Mouse (Mus musculus): ENCODE results near the gene Hoxb5. TPM values are rescaled to one million over a fixed set of nuclear protein-coding genes. Genes with fewer than 3 reads are reported as not detected.

Gene Hoxb5
- polyA plus RNA-seq, 1 experiment: not detected

DNA sequence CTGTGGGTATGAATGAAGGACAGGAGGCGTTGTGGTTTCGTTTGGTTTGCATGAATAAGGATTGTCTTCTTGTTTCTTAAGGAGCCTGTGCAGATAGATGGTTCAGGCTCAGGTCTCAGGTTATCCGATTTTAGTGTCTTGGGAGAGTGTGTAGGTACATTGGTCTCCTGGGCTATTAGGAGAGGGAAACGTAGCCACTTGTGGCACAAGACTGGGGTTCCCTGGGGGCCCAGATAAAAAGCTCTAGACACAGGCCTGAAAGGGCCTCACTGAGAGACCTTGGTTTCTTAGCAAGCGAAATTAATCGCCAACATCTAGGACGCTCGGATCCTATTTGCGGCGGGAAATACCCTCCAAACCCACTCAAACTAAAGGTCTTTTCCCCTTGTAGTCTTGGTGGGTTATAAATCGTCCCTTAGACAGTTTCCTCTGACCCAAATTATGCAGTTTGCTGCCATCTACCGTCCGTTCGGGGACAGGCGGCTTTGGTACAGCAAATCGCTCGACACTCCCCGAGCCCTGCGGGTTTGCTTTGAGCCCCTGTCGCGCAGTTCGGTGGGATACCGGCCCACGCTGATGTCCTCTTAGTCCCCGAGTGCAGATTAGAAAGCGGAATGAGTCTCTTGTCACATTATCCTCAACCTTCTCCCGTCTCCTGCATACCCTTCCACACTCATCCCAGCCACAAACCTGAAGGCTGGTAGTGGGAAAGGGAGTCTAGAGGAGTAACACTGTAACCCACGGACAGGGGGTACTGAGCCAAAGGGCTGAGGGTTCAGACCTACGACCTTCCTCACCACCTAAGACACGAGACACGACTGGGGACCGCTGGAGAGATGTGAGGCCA lies 8.7 kb upstream of the Hoxb5 start:
- Histone ChIP-seq H3K79me2 (ENCODE audit: control insufficient read depth, insufficient read depth) (no peaks in the 10 kb centered on the region), H3K27me3 (ENCODE audit: control insufficient read depth, insufficient read depth, insufficient read length) (peaks cover 80% of the 10 kb centered on the region), H3K4me3 (no peak overlapping the region), H3K4me2 (ENCODE audit: low read depth) (no peak overlapping the region), H3ac (ENCODE audit: control insufficient read depth, insufficient read length) (no peak overlapping the region), H3K36me3 (ENCODE audit: control insufficient read depth, insufficient read depth) (no peaks in the 10 kb centered on the region)
- TF ChIP-seq MAX (IDR thresholded peaks at IDR 0.05; ENCODE audit: low read depth) (no peak), MYOD1 (IDR thresholded peaks at IDR 0.05; ENCODE audit: control insufficient read depth in 1 of 3, insufficient read length in 2 of 3, low read depth in 2 of 3) (no peak), SRF (IDR thresholded peaks at IDR 0.05; ENCODE audit: control insufficient read depth, insufficient read length, low read depth) (no peak), POLR2A (IDR thresholded peaks at IDR 0.05; ENCODE audit: insufficient read length, low read depth) (no peak), POLR2AphosphoS2 (IDR thresholded peaks at IDR 0.05; ENCODE audit: insufficient read length, low read depth) (no peak), TCF3 (IDR thresholded peaks at IDR 0.05; ENCODE audit: insufficient read length, low read depth) (no peak), REST (IDR thresholded peaks at IDR 0.05; ENCODE audit: insufficient read depth, insufficient read length) (no peak), MYOG (IDR thresholded peaks at IDR 0.05; ENCODE audit: control insufficient read depth in 1 of 3, insufficient read depth in 1 of 3, insufficient read length in 2 of 3, low read depth in 2 of 3) (no peak), USF1 (IDR thresholded peaks at IDR 0.05; ENCODE audit: low read depth) (no peak), CEBPB (IDR thresholded peaks at IDR 0.05; ENCODE audit: insufficient read depth, poor library complexity, severe bottlenecking) (no peak), TCF12 (IDR thresholded peaks at IDR 0.05; ENCODE audit: insufficient read depth, poor library complexity, severe bottlenecking) (no peak), E2F4 (IDR thresholded peaks at IDR 0.05; ENCODE audit: insufficient read depth) (no peak)

DNA sequence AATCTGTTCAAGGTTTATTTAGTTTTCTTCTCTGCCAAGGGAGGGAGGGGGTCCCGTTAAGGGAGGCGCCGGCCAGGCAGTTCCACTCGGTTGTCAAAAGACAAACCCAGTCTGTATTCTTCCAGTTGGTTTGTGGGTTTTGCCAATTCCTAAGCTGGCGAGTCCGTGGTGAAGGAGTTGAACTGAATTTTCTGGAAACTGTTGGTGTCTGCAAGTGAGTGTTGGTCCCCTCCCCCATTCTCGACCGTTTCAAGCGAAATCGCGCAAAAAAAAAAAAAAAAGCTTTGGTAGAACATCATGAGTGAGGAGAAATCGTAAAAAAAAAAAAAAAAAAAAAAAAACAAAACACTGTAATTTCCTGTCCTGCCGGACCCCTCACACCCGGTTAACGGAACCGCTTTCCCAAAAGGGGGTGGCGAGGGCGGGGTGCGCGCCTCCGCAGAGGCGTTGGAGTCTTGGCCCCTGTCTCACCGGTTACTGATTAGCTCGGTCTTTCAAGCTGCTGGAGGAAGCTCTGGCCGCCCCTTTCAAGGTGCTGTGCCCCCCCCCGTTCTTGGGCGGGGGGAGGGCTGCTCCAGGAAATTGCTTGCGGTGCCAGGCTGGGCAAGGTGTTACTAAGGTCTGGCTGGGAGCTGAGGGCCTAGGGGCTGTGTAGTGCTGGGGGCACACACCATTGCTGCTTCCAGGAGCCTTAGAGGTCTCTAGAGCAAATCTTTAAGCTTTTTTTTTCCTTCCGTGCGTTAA lies 7.9 kb upstream of the Hoxb5 start:
- H3K4me2 ChIP-seq (ENCODE audit: low read depth): no peak overlapping the region
- no peaks in the 10 kb centered on the region for H3K79me2 ChIP-seq (ENCODE audit: control insufficient read depth, insufficient read depth)
- H3K27me3 ChIP-seq (ENCODE audit: control insufficient read depth, insufficient read depth, insufficient read length): peaks cover 81% of the 10 kb centered on the region
- H3K36me3 ChIP-seq (ENCODE audit: control insufficient read depth, insufficient read depth): no peaks in the 10 kb centered on the region
- no peak overlapping the region for H3ac ChIP-seq (ENCODE audit: control insufficient read depth, insufficient read length)
- no peak overlapping the region for H3K4me3 ChIP-seq
- TF ChIP-seq MYOD1 (IDR thresholded peaks at IDR 0.05; ENCODE audit: control insufficient read depth in 1 of 3, insufficient read length in 2 of 3, low read depth in 2 of 3) (no peak), USF1 (IDR thresholded peaks at IDR 0.05; ENCODE audit: low read depth) (no peak), POLR2AphosphoS2 (IDR thresholded peaks at IDR 0.05; ENCODE audit: insufficient read length, low read depth) (no peak), MAX (IDR thresholded peaks at IDR 0.05; ENCODE audit: low read depth) (no peak), SRF (IDR thresholded peaks at IDR 0.05; ENCODE audit: control insufficient read depth, insufficient read length, low read depth) (no peak), CEBPB (IDR thresholded peaks at IDR 0.05; ENCODE audit: insufficient read depth, poor library complexity, severe bottlenecking) (no peak), TCF12 (IDR thresholded peaks at IDR 0.05; ENCODE audit: insufficient read depth, poor library complexity, severe bottlenecking) (no peak), MYOG (IDR thresholded peaks at IDR 0.05; ENCODE audit: control insufficient read depth in 1 of 3, insufficient read depth in 1 of 3, insufficient read length in 2 of 3, low read depth in 2 of 3) (no peak), REST (IDR thresholded peaks at IDR 0.05; ENCODE audit: insufficient read depth, insufficient read length) (no peak), TCF3 (IDR thresholded peaks at IDR 0.05; ENCODE audit: insufficient read length, low read depth) (no peak), E2F4 (IDR thresholded peaks at IDR 0.05; ENCODE audit: insufficient read depth) (no peak), POLR2A (IDR thresholded peaks at IDR 0.05; ENCODE audit: insufficient read length, low read depth) (no peak)

DNA sequence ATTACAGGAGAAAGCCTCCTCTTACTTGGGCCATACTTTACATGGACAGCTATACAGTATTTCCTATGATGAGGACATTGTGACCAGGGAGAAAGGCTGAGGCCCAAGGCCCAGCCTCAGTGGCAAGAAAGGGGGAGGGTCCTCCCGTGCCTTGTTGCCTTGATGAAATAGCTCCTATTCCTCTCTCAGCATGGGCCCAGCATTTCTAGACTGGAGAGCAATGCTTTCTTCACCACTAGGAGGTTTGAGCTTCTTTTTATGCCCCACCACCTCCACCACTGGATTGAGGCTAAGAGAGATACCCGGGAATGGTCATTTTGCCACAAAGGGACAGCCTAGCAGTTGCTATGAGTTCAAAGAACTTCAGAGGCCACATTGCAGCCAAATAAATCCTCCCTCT lies 6.1 kb upstream of the Hoxb5 start:
- no peak overlapping the region for H3K4me3 ChIP-seq
- no peak overlapping the region for H3ac ChIP-seq (ENCODE audit: control insufficient read depth, insufficient read length)
- TF ChIP-seq CEBPB (IDR thresholded peaks at IDR 0.05; ENCODE audit: insufficient read depth, poor library complexity, severe bottlenecking): no peak
- TF ChIP-seq USF1 (IDR thresholded peaks at IDR 0.05; ENCODE audit: low read depth): no peak
- TF ChIP-seq MYOD1 (IDR thresholded peaks at IDR 0.05; ENCODE audit: control insufficient read depth in 1 of 3, insufficient read length in 2 of 3, low read depth in 2 of 3): no peak
- no peak for TF ChIP-seq SRF (IDR thresholded peaks at IDR 0.05; ENCODE audit: control insufficient read depth, insufficient read length, low read depth)
- no peak for TF ChIP-seq E2F4 (IDR thresholded peaks at IDR 0.05; ENCODE audit: insufficient read depth)
- TF ChIP-seq REST (IDR thresholded peaks at IDR 0.05; ENCODE audit: insufficient read depth, insufficient read length): no peak
- TF ChIP-seq POLR2AphosphoS2 (IDR thresholded peaks at IDR 0.05; ENCODE audit: insufficient read length, low read depth): no peak
- TF ChIP-seq TCF12 (IDR thresholded peaks at IDR 0.05; ENCODE audit: insufficient read depth, poor library complexity, severe bottlenecking): no peak
- TF ChIP-seq MYOG (IDR thresholded peaks at IDR 0.05; ENCODE audit: control insufficient read depth in 1 of 3, insufficient read depth in 1 of 3, insufficient read length in 2 of 3, low read depth in 2 of 3): no peak
- no peak for TF ChIP-seq TCF3 (IDR thresholded peaks at IDR 0.05; ENCODE audit: insufficient read length, low read depth)
- no peak for TF ChIP-seq MAX (IDR thresholded peaks at IDR 0.05; ENCODE audit: low read depth)
- TF ChIP-seq POLR2A (IDR thresholded peaks at IDR 0.05; ENCODE audit: insufficient read length, low read depth): no peak
- peaks cover 89% of the 10 kb centered on the region for H3K27me3 ChIP-seq (ENCODE audit: control insufficient read depth, insufficient read depth, insufficient read length)
- H3K79me2 ChIP-seq (ENCODE audit: control insufficient read depth, insufficient read depth): no peaks in the 10 kb centered on the region
- H3K4me2 ChIP-seq (ENCODE audit: low read depth): no peak overlapping the region
- no peaks in the 10 kb centered on the region for H3K36me3 ChIP-seq (ENCODE audit: control insufficient read depth, insufficient read depth)

DNA sequence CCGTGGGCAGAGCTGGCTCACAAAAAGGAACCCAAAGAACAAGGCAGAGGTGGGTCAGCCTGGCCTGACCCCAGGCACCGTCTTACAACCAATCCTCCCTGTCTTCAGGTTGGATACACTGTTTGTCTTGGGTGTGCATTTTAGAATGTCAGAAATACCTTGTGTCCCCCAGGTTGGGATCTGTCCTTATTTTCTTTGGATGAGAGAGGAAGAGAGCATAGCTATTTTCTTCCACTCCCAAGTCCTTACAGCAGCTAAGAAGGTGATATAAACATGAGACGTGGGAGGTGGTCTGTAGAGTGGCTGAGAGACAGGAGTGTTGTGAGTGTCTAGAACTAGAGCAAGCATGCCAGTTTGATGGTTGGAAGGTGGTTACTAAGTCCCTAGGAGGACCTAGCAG lies 5.7 kb upstream of the Hoxb5 start:
- Histone ChIP-seq H3K36me3 (ENCODE audit: control insufficient read depth, insufficient read depth) (no peaks in the 10 kb centered on the region), H3K79me2 (ENCODE audit: control insufficient read depth, insufficient read depth) (no peaks in the 10 kb centered on the region), H3K4me3 (no peak overlapping the region), H3K27me3 (ENCODE audit: control insufficient read depth, insufficient read depth, insufficient read length) (peaks cover 90% of the 10 kb centered on the region), H3K4me2 (ENCODE audit: low read depth) (no peak overlapping the region), H3ac (ENCODE audit: control insufficient read depth, insufficient read length) (no peak overlapping the region)
- TF ChIP-seq USF1 (IDR thresholded peaks at IDR 0.05; ENCODE audit: low read depth) (no peak), POLR2AphosphoS2 (IDR thresholded peaks at IDR 0.05; ENCODE audit: insufficient read length, low read depth) (no peak), REST (IDR thresholded peaks at IDR 0.05; ENCODE audit: insufficient read depth, insufficient read length) (no peak), SRF (IDR thresholded peaks at IDR 0.05; ENCODE audit: control insufficient read depth, insufficient read length, low read depth) (no peak), MYOD1 (IDR thresholded peaks at IDR 0.05; ENCODE audit: control insufficient read depth in 1 of 3, insufficient read length in 2 of 3, low read depth in 2 of 3) (no peak), TCF12 (IDR thresholded peaks at IDR 0.05; ENCODE audit: insufficient read depth, poor library complexity, severe bottlenecking) (no peak), POLR2A (IDR thresholded peaks at IDR 0.05; ENCODE audit: insufficient read length, low read depth) (no peak), TCF3 (IDR thresholded peaks at IDR 0.05; ENCODE audit: insufficient read length, low read depth) (no peak), MAX (IDR thresholded peaks at IDR 0.05; ENCODE audit: low read depth) (no peak), MYOG (IDR thresholded peaks at IDR 0.05; ENCODE audit: control insufficient read depth in 1 of 3, insufficient read depth in 1 of 3, insufficient read length in 2 of 3, low read depth in 2 of 3) (no peak), CEBPB (IDR thresholded peaks at IDR 0.05; ENCODE audit: insufficient read depth, poor library complexity, severe bottlenecking) (no peak), E2F4 (IDR thresholded peaks at IDR 0.05; ENCODE audit: insufficient read depth) (no peak)

Data from myocyte (in vitro differentiated cells).